Mouse (Mus musculus) layer of hippocampus, postnatal 10 days (tissue): ENCODE measurements around the gene 4930555G01Rik. TPM values are rescaled to one million over a fixed set of nuclear protein-coding genes. Genes with fewer than 3 reads are reported as not detected.
"Not testable (repeated sequence)": the region's sequence is repeated elsewhere in the genome, so short reads cannot be mapped to it uniquely, and the experiment has no call there.

Source experiments
- DNase-seq, 2 experiments: peaks; one replicate each; pipeline ENCODE4 v3.0.0; 2021; ENCODE audit warnings: low spot score in 2 of 2
- long read RNA-seq: library from polyadenylated mRNA; stranded (forward); transcript quantifications from one replicate; pipeline ENCODE4 v2.0.0, GENCODE M21; 2023
- total RNA-seq, 2 experiments: library from RNA; stranded (reverse); gene quantifications; 2 replicates each; pipeline ENCODE4 v1.2.3; 2021

The 4930555G01Rik gene
- not detected for total RNA-seq
- long read RNA-seq = 0 reads

- not testable (repeated sequence) for DNase-seq
Measured at GRCm38 (mm10) chr14:5050329-5050728, at the start of gene 4930555G01Rik. Gene 4930555G01Rik, plus strand, starts transcription at chr14:5050629.

- not testable (repeated sequence) for DNase-seq
Measured at GRCm38 (mm10) chr14:5015591-5015990, 34.8 kb upstream of the 4930555G01Rik start, which contains the start of gene Gm3298. Gene Gm3298, plus strand, starts transcription at chr14:5015891.

GRCm38 (mm10) chr14:5070611-5071490, 20.4 kb downstream of the 4930555G01Rik start, which contains the start of gene Gm8281:
Gene Gm8281, plus strand, starts transcription at chr14:5071040.
- DNase-seq = peak; percentile 2 to 12

Other genes with a start within 250 kb of the 4930555G01Rik start
- not detected for gene Gm3269, start 212.5 kb upstream of the 4930555G01Rik start, total RNA-seq
- 10 to 100 TPM; 12.2 to 16.1 TPM for gene Gm3264, start 195.1 kb upstream of the 4930555G01Rik start, total RNA-seq
- gene Gm3278, start 158.2 kb upstream of the 4930555G01Rik start, total RNA-seq = not detected
- not detected for gene Gm8297, start 66.7 kb upstream of the 4930555G01Rik start, total RNA-seq
- gene Gm3298, start 34.7 kb upstream of the 4930555G01Rik start, total RNA-seq = not detected
- gene Gm8281, start 20.4 kb downstream of the 4930555G01Rik start, total RNA-seq = 1 to 10 TPM; 4.8 to 5.2 TPM
- gene Gm8279, start 80.9 kb downstream of the 4930555G01Rik start, total RNA-seq = not detected
- not detected for gene Gm3317, start 113.9 kb downstream of the 4930555G01Rik start, total RNA-seq
- not detected for gene Gm8271, start 135.2 kb downstream of the 4930555G01Rik start, total RNA-seq
- not detected for gene Gm3526, start 210.0 kb downstream of the 4930555G01Rik start, total RNA-seq